Mouse (Mus musculus) ovary, postnatal 36 days (tissue): ENCODE results near the gene Slamf8.

Source experiments
- DNase-seq: peaks from one replicate; pipeline ENCODE4 v3.0.0; 2022; ENCODE audit warnings: low spot score, mixed read lengths

The Slamf8 gene

DNA sequence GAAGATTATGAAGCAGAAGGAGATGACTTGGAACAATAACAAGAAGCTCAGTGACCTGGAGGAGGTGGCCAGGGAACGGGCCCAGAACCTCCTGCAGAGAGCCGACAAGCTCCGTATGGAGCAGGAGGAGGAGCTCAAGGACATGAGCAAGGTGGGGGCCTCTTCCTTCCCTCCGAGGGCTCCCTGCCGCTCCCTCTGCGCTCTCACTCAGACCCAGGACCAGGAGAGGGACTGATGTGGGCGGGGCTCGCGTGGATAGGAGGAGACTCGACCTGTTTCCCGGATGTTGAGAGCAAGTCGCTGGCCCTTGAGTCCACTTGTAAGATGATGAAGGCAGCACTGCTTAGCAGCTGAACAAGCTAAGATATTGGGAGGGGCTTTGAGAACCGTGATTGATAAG lies 57.8 kb downstream of the Slamf8 start:
- DNase-seq: peak; percentile 54
